Mouse (Mus musculus) left cerebral cortex, adult 9 months (tissue): ENCODE data around the gene Anp32e.
"Not testable (repeated sequence)": the region's sequence is repeated elsewhere in the genome, so short reads cannot be mapped to it uniquely, and the experiment has no call there.

ENCODE experiments used
- DNase-seq, 2 experiments: peaks; one replicate each; pipeline ENCODE4 v3.0.0; 2022; ENCODE audit warnings: low spot score in 2 of 2

Anp32e gene

DNA sequence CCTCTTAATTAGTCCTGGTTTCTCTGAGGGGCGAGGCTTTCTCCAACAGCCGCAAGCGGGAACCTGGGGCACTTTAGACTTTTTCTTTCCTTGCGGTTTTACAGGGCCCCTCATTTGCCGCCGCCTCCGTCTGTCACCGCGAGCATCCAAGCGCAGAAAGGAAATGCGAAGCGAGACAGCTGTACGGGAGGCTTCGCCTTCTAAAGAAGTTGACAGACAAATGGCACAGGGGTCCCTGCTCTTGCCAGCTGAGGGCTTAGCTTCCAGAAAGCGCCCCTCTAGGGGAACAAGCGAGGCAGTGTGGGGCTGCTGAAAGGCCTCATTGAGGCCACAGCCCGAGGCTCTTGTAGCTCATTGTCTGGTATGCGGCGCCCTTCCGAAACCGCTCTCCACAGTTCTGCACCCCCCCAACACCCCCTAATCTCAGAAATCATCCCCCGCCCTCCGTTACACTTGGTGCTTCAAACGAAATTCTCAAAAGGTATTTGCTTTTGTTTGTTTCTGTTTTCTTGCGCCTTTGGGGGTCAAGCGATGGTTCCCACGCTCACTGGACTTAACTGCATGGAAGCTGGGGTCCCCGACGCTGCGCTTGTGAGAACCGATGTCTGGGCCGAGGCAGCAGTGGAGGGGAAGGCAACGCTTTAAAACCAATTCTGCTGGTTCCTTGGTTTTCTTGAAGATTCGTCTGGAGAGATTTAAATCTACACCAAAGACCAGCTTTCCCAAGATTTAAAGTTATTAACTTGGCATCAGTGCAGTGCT, 44.0 kb downstream of the Anp32e start:
- no peak for DNase-seq

DNA sequence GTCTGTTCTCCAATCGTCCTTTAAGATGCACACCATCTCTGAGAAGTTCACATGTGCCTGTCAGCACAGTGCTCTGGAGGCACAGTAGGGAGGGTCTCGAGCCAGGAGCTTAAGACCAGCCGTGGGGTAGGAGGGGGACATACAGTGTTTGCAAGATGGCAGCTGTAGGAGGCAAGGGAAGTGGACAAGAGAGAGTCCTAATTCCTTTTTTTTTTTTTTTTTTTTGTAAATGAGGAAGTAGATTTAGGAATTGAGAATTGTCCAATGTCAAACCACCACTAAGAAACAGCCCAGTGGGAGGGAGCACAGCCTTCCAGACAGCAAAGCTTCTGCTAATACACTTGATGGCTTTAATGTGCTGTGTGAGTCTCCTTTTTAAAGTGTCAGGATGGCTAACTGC, 48.0 kb downstream of the Anp32e start:
- no peak for DNase-seq

DNA sequence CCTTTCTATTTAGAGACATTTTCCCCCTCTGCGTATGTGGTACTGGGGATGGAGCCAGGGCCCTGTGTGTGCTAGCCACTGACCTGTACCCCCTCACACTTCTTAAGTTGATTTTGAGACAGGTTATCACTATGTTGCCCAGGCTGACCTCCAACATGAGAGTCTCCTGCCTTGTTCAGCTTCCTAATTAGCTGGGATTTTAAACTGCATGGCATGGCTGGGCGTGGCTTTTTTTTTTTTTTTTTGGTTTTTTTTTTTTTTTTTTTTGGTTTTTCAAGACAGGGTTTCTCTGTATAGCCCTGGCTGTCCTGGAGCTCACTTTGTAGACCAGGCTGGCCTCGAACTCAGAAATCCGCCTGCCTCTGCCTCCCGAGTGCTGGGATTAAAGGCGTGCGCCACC, 48.5 kb downstream of the Anp32e start:
- not testable (repeated sequence) for DNase-seq

DNA sequence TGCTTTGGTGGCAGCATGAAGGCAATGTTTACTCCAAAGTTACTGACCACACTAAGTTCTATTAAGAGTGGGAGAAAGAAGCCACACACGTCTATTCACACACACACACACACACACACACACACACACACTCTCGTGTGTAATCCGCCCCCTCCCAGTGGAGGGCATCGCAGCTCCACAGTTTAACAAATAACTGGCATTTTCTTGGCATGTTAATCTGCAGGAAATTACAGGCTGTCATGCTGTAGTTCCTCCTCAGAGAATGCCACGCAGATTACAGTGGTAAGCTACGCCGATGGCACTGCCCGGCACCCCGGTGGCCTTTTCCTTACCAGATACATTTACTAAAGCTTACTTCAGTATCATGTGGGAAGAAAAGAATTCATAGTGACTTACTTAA, 49.2 kb downstream of the Anp32e start:
- DNase-seq: no peak

DNA sequence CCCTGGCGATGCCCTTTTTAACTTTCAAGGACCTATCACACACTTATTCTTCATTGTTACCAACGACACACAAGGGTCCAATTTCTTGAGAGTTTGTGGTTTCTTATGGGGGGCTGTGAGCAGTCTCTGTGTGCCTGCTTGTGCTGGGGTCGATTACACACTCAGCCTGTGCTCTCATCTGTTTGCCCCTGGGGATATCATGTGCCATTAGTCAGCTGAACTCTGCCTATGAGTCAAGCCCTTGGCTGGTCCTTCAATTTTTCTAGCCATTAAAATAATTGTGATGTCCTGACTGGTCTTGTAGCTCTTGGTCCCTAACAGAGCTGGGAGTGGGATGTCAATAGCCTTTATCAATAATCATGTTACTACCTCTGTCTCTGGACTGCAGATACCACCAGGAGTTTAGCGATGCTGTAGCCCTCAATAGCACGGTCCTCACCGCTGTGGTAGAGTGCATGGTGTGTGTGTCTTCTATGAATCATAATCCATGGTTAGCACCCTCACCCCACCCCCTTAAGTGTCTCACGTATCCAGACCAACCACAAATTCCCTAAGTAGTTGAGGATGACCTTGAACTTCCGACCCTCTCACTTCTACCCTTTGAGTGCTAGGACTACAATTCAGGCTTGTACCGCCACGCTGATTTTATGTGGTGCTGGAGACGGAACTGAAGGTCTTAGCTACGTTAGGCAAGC, 51.4 kb downstream of the Anp32e start:
- DNase-seq: no peak

DNA sequence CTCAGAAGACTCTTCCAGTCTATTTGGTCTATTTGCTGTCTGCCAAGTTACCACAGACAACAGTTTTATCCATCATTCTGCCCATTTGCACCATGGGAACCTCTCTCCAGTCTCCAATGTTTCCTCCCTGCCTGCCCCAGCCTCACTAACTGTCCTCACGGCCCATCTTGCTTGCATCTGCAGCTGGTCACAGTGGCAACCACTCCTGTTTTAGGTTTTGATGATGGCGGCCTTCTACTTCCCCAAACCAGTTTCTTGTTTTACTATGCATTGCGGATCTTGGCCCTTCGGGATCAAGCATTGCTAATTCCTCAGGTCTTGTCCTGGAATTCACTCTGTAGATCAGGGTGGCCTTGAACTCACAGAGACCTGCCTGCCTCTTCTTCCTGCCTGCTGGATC, 53.1 kb downstream of the Anp32e start:
- DNase-seq: no peak

DNA sequence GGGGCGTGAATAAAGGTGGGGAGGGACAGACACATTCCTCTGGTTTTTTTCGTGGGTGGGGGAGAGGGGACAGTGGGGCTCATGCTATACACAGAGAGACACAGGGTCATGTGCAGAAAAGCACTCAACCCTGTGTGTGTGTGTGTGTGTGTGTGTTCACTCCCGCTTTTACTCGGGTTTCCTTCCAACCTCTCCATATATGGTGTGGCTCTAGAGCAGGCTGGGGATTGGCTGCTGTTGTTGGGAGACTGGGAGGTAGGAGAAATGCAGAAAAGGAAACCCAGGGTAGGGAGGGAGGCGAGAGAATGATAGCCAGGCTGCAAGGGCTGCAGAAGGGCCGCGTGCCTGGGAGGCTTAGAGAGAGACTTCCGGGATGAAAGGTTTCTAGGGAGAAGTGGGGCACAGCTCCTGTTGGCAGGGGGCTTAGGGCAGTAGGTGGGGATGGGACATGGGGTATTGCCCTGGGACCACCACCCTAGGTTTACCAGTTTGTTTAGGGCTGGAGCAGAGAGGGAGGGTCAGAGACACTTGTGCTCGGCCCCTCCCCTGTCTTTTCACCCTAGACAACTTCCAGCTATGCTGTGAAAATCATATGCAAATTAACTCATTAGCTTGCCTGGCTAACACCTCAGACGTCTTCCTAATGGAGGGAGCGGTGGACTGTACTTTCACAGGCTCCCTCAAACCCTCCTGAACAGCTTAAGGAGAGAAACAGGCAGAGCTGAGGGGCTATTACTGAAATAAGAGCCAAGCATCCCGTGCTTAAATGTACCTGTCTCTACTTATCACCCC, 56.4 kb downstream of the Anp32e start:
- peak in 1 of 2 experiments; percentile 70 for DNase-seq

DNA sequence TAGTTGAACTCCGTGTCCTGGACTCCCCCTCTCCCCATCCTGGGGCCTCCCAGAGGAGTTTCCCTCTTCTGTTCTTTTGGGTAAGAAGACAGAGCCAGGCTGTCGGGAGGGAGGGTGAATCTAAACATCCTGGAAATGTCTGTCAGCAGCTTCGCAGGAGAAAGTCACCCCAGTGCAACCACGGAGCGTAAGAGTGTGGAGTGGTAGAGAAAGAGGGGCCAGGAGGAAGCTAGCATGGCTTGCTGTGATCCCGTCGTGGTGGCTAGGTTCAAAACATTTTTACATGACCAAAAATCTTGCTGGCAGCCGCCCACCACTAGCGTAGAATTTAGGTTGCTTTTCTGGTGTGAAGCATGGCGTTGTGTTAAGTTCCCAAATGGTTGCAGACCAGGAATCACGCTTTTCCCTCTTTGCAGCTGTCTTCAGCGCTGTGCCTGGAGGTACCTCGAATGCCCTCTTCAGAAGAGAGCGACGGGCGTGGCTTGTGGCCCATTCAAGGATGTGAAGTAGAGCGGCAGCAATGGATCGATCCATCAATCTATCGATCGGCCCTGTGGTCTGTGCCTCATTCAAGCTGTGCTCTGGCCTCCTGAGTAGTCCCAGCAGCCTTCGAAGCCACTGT, 57.1 kb downstream of the Anp32e start:
- peak in 1 of 2 experiments; percentile 82 for DNase-seq

DNA sequence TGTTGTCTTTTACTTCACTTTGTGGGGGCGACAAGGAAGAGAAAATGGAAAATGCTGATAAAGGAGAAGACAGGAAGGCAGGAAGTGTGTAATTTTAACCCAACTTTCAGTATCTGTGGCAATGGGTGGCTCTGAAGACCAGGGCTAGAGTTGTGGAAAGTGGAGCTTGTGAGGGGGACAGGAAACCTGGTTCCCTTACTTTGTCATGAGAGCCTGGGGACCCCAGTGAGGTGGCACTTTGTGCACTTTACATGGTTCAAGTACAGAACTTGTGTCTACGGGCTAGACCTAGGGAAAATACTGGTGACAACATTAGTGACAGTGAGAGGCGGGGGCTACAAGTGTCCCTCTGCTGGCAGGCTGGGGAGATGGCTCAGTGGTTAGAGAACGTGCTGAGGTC, 57.9 kb downstream of the Anp32e start:
- no peak for DNase-seq

DNA sequence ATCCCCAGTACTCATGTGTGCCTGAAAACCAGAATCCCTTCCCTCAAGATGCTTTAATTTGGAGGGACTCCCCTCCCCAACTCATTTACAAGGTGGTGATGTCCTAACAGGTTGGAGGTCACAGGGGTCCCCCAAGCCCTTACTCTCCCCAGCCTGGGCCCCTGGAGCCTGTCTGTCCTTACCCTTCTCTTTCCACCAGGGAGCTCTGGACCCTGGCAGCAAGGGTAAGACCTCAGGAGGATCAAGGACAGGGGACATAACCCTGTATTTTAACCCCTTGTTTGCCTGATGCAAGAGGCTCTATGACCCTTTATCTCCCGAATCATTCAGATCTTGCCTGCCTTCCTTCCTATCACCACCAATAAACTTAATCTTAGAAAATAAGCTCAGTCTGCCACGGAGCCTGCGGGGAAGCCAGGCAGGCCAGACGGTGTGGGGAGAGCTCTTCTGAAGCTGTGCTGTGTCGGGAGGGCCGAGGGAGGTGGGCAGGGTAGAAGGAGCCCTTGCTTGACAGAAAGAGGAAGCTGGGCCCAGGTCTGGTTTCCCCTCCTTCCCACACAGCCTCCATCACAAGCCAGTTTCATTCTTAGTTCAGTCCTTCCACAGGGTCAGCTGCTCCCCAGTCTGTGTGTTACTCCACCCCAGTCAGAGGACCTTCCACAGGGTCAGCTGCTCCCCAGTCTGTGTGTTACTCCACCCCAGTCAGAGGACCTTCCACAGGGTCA, 58.5 kb downstream of the Anp32e start:
- DNase-seq: no peak

DNA sequence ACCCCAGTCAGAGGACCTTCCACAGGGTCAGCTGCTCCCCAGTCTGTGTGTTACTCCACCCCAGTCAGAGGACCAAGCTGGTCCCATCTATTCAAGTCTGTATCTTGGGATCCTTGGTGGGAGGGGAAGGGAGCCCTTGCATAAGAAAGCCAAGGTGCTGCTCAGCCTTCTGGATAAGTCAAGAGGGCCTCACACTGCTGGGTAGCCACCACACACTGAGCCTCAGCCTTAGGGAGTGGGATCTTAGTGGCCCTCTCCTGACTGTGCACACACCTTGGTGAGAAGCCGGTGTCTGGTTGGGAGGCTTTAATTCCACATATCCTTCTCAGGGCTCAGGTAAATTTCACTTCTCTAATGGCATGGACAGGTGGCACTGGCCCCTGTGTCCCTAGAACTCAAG, 59.1 kb downstream of the Anp32e start:
- DNase-seq: no peak

DNA sequence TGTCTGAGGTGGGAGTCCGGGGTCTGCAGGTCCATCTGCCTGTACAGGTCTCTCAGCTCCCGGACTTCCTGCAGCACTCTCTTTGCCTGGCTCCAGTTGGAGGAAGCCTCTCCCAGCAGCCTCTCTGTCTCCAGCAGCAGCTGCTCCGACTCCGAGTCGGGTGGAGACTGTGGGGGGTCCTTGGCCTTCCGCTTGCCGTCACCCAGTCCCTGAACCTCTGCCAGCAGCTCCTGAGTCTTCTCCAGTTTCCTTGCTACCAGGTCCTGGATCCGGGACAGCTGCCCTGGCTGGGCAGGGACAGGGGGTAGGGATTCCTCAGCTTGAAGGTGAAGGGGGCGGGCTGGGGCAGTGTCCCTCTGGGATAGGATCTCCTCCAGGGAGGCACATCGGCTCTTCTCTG, 59.9 kb downstream of the Anp32e start:
- DNase-seq: no peak

DNA sequence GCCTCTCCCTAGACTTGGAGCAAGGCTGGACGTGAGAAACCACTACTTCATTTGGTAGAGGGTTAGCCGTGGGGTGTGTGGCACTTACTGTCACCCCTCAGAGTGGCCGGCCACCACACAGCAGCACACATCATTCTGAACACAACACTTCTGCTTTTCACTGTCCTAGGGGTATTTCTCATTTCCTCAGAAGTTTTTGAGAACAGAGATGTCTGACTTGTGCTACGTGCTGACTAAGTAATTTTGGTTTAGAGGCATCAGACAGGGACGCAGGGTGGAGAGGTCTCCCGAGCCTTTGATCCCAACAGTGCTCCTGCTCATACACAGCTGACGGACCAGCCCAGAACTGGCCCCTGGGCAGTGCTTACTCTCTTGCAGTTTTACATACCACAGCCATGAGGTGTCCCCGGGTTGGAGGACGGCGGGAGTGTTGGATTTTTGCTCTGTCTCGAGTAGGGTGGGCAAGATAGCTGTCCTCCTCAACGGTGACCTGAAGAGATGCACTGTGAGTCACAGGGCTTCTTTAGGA, 61.4 kb downstream of the Anp32e start:
- no peak for DNase-seq

DNA sequence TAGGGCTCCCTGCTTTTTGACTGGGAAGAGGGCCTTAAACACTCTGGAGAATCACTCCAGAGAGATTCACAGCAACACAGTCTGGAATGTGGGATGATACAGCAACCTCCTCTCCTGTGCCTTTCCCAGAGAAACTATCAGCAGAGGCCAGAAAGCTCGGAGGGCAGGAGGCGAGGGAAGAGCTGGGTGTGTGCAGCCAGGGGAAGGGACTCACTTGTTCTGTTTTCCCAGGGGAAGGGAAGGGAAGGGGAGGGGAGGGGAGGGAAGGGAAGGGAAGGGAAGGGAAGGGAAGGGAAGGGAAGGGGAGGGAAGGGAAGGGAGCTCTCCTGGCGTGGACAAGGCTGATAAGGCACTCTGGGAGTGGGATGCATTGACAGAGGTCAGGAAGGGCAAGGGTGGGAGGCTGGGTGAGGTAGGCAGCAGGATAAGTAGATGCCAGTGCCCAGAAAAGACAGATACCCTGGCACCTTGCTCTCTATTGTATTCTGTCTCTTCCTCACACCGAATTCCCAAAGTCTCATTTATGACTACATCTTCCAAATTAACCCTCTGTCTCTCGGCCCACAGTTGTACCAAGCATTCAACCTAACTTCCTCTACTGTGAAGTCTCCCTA, 64.1 kb downstream of the Anp32e start:
- no peak for DNase-seq

DNA sequence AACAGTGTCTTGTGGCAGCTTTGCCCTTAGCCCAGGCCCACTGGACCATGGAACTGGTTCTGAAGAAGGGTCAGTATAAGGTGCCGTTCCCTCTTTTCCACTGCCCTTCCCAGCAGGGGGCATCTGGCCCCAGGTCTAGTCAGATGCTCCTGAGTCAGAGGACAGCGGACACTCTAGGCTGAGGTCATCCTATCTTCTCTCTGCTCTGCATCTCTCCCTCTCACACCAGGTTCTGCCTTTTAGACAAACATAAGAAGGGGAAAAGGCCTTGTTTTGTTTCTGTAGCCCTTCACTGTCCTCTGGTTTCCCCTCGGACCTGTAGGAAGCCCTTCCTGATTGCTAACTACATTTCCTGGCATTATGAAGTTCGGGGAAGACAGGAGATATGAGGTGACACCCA, 64.8 kb downstream of the Anp32e start:
- DNase-seq: no peak

DNA sequence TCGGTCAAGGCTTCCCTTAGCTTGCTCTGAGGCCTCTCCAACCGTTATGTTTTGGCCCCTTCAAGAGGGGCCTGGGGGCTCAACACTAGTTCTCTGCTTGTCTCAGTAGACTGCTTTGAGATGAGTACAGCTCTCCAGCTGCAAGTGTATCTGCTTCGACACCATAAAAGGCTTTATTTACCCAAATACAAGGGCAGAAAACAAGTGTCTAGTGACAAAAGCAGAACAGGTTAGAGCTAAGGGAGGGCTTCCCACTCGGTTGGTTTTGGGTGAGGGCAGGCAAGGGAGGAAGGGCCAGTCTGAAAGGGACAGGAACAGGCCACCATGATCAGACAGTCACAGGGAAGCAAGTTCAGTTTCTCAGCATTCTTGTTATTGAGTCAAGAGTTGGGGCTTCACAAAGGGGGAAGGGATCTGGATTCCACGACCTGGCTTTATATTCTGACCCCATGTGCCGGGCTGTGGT, 65.4 kb downstream of the Anp32e start:
- DNase-seq: no peak

DNA sequence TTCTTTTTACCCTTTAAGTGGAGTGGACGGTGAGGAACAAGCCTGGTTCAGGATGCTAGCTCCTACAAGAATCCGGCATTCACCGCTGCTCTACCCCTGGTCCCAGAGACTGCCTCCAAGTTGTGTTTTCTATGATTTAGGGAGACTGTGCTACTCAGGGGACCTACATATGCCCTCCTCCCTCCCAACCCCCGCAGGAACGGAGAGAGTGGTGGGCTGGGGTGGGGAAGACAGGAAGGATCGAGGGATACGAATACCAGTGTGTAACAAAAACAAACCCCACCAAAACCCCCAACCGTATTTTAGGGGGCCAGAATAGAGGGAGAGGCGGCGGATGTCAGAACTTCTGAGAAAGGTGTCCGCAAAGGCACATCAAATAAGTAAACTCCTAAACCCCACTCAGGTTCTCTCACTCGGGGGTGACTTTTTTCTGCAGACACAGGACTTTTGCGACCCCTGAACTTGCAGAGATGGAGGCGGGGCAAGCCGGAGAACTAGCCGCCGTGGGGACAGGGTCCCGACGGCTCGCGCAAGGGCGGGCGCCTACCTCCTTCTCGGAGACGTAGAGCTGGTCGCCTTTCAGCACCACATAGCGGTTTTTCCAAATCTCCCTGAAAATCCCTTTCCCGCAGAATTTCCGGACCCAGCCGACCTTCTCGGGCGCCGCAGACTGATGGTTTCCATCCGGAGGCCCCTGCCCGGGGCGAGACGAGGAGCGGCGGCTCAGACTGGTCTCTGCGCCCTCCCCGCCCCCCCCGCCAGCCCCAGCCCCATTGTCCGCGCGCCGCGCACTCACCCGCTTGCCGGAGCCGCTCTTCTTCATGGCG, 66.1 kb downstream of the Anp32e start:
- no peak for DNase-seq

DNA sequence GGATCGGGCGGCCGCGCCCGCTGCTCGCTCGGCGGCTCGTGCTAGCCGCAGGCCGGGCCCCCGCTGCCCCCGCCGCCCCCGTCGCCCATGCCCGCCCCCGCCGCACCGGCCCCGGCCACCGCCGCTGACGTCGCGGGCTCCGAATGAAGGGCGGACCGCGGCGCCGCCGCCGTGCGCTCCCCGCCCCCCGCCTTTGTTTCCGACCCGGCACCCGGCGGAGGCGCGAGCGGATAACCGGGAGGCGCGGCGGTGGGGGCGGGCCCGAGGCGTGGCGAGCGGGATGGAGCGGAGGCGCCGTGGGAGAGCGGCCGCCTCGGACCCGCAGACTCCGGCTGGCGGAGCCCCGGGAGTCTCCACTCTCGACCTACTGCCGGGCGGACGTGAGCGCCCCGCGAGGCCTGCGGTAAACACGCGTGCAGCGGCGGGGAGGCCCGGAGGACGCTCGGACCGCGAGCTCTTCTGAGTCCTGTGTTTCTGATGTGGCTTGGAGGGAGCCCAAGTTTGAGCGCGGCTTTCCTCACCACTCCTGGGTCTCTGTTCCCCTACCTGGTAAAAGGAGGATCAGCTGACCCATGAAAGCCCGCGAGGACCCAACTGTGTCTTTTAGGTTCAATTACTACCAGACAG, 66.9 kb downstream of the Anp32e start, which contains the start of gene Plekho1:
Plekho1 (minus strand) TSS at position 200 of the 627 bp plus-strand sequence.
- no peak for DNase-seq

DNA sequence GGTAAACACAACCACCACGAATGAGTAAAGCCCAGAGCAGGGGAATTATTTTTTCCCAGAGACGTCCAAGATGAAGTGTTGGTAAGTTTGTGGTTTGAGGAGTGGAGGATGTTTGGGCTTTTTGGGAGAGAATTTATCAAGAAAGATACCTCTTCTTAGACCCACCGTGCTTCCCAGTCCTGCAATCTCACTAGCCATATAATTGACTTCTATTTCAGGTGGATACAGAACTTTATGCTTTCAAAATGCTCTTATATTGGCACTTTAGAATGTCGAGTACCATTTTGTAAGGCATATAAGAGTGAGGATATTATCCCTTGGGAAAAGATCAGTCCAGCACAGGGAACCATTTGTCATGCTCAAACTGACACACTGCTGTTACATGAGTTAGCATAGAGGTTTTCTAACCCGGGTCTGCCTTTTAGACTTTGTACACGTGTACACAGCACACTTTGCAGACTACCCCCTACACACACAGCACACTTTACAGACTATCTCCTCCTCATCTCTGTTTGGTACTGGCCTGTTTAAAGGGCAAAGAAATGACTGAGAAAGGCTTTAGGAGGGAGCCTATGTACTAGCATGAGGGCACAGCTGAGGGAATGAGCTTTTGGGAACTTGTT, 67.5 kb downstream of the Anp32e start:
- no peak for DNase-seq
